Mouse (Mus musculus) megakaryocyte, embryonic 14.5 days (primary cell): ENCODE results near the gene Idua. TPM values are rescaled to one million over a fixed set of nuclear protein-coding genes. Genes with fewer than 3 reads are reported as not detected.
A peak's percentile ranks its signal among the peaks of the same experiment; 100 is the strongest.
"Not testable (repeated sequence)": the region's sequence is repeated elsewhere in the genome, so short reads cannot be mapped to it uniquely, and the experiment has no call there.

Experiments used
- H3K27me3 ChIP-seq: replicated peaks from 2 replicates; pipeline ENCODE3; 2012; ENCODE audit warnings: inconsistent platforms
- H3K36me3 ChIP-seq: replicated peaks from 2 replicates; pipeline ENCODE3; 2012; ENCODE audit warnings: low read length, inconsistent platforms, mixed read lengths
- H3K4me1 ChIP-seq: 2 replicates; pipeline ENCODE4 v1.6.1; 2012; ENCODE audit warnings: inconsistent platforms
- H3K4me3 ChIP-seq: replicated peaks from 2 replicates; pipeline ENCODE3; 2012; ENCODE audit warnings: moderate library complexity, mild to moderate bottlenecking, inconsistent platforms
- H3K9me3 ChIP-seq: 2 replicates; pipeline ENCODE4 v1.6.1; 2012; ENCODE audit warnings: inconsistent platforms
- FLI1 ChIP-seq: IDR thresholded peaks from 2 replicates; pipeline ENCODE4 v1.6.1; 2012; ENCODE audit warnings: low read length, inconsistent platforms, mixed read lengths
- GATA1 ChIP-seq: IDR thresholded peaks from 3 replicates; pipeline ENCODE4 v1.6.1; 2012; ENCODE audit warnings: mixed read lengths, low read length, inconsistent platforms, borderline replicate concordance
- polyA plus RNA-seq: library from polyadenylated mRNA; stranded (reverse); fragments of >175 nt; gene quantifications from 2 replicates; pipeline ENCODE4 v1.2.3, GENCODE M21; 2012; ENCODE audit warnings: low replicate concordance; ENCODE audit not compliant: insufficient read depth

Gene Idua
- polyA plus RNA-seq: 4.4 and 4.5 TPM in 2 replicates

- Histone ChIP-seq H3K27me3 (no peaks in the 10 kb centered on the region), H3K9me3 (no peaks in the 10 kb centered on the region), H3K4me1 (peaks cover 38% of the 10 kb centered on the region), H3K4me3 (peak within 1 kb of the TSS; percentile 99), H3K36me3 (peaks cover 41% of the 10 kb centered on the region)
- TF ChIP-seq FLI1 (no peak), GATA1 (no peak)
Observed at GRCm38 (mm10) chr5:108659698-108660631, at the start of gene Idua. Gene Idua (plus strand): TSS chr5:108660331.

- H3K4me1 ChIP-seq: peaks cover 11% of the 10 kb centered on the region
- no peaks in the 10 kb centered on the region for H3K27me3 ChIP-seq
- H3K9me3 ChIP-seq: no peaks in the 10 kb centered on the region
- no peak overlapping the region for H3K4me3 ChIP-seq
- peaks cover 98% of the 10 kb centered on the region for H3K36me3 ChIP-seq
- no peak for TF ChIP-seq GATA1
- no peak for TF ChIP-seq FLI1
Observed at GRCm38 (mm10) chr5:108610426-108610825, 49.7 kb upstream of the Idua start.

- no peaks in the 10 kb centered on the region for H3K9me3 ChIP-seq
- no peak overlapping the region for H3K4me3 ChIP-seq
- H3K27me3 ChIP-seq: no peaks in the 10 kb centered on the region
- H3K4me1 ChIP-seq: peaks cover 54% of the 10 kb centered on the region
- peaks cover 76% of the 10 kb centered on the region for H3K36me3 ChIP-seq
- TF ChIP-seq FLI1: no peak
- no peak for TF ChIP-seq GATA1
Observed at GRCm38 (mm10) chr5:108621870-108622269, 38.3 kb upstream of the Idua start.

- Histone ChIP-seq H3K4me3 (peak overlapping the region; percentile 69), H3K36me3 (peaks cover 41% of the 10 kb centered on the region), H3K9me3 (no peaks in the 10 kb centered on the region), H3K4me1 (peaks cover 75% of the 10 kb centered on the region), H3K27me3 (no peaks in the 10 kb centered on the region)
- TF ChIP-seq GATA1: no peak
- no peak for TF ChIP-seq FLI1
Observed at GRCm38 (mm10) chr5:108626050-108626660, 34.0 kb upstream of the Idua start.

GRCm38 (mm10) chr5:108628891-108629633 is 31.1 kb upstream of the Idua start:
- peaks cover 12% of the 10 kb centered on the region for H3K36me3 ChIP-seq
- no peak for TF ChIP-seq GATA1
- no peak for TF ChIP-seq FLI1
- peaks cover 55% of the 10 kb centered on the region for H3K4me1 ChIP-seq
- no peaks in the 10 kb centered on the region for H3K27me3 ChIP-seq
- H3K4me3 ChIP-seq: peak overlapping the region; percentile 100
- no peaks in the 10 kb centered on the region for H3K9me3 ChIP-seq

GRCm38 (mm10) chr5:108629634-108630483 is 30.3 kb upstream of the Idua start, which contains the start of the genes Gak and Tmem175:
Gene Gak (minus strand): TSS chr5:108629755.
Gene Tmem175 (plus strand): TSS chr5:108629770.
- Histone ChIP-seq H3K4me1 (peaks cover 48% of the 10 kb centered on the region), H3K4me3 (peak within 1 kb of the TSS; percentile 100), H3K27me3 (no peaks in the 10 kb centered on the region), H3K36me3 (peaks cover 4% of the 10 kb centered on the region), H3K9me3 (no peaks in the 10 kb centered on the region)
- TF ChIP-seq FLI1 (0 out of 2 replicates have a peak, but pooled peaks have one; percentile 35), GATA1 (no peak)

GRCm38 (mm10) chr5:108633676-108634075 is 26.5 kb upstream of the Idua start:
- Histone ChIP-seq H3K27me3 (no peaks in the 10 kb centered on the region), H3K4me1 (peaks cover 29% of the 10 kb centered on the region), H3K4me3 (no peak overlapping the region), H3K9me3 (no peaks in the 10 kb centered on the region), H3K36me3 (peaks cover 19% of the 10 kb centered on the region)
- TF ChIP-seq FLI1: no peak

- Histone ChIP-seq H3K36me3 (peaks cover 19% of the 10 kb centered on the region), H3K4me1 (peaks cover 27% of the 10 kb centered on the region)
- H3K27me3 ChIP-seq, H3K9me3 ChIP-seq, H3K4me3 ChIP-seq: not testable (repeated sequence)
Observed at GRCm38 (mm10) chr5:108634088-108634487, 26.0 kb upstream of the Idua start.

GRCm38 (mm10) chr5:108636172-108636571 is 24.0 kb upstream of the Idua start:
- H3K36me3 ChIP-seq: peaks cover 37% of the 10 kb centered on the region
- no peaks in the 10 kb centered on the region for H3K27me3 ChIP-seq
- peaks cover 16% of the 10 kb centered on the region; the same call in 1 of the 2 replicates for H3K4me1 ChIP-seq
- H3K4me3 ChIP-seq: no peak overlapping the region
- TF ChIP-seq GATA1: no peak
- no peak for TF ChIP-seq FLI1
- H3K9me3 ChIP-seq: no peaks in the 10 kb centered on the region
